Mouse (Mus musculus) lung, adult 18-20 months (tissue): ENCODE data around the gene Gm49450.
"Not testable (repeated sequence)": the region's sequence is repeated elsewhere in the genome, so short reads cannot be mapped to it uniquely, and the experiment has no call there.

Experiments
- DNase-seq, 2 experiments: peaks; one replicate each; pipeline ENCODE4 v3.0.0; 2022; ENCODE audit warnings: mixed read lengths in 2 of 2

Gene Gm49450

DNA sequence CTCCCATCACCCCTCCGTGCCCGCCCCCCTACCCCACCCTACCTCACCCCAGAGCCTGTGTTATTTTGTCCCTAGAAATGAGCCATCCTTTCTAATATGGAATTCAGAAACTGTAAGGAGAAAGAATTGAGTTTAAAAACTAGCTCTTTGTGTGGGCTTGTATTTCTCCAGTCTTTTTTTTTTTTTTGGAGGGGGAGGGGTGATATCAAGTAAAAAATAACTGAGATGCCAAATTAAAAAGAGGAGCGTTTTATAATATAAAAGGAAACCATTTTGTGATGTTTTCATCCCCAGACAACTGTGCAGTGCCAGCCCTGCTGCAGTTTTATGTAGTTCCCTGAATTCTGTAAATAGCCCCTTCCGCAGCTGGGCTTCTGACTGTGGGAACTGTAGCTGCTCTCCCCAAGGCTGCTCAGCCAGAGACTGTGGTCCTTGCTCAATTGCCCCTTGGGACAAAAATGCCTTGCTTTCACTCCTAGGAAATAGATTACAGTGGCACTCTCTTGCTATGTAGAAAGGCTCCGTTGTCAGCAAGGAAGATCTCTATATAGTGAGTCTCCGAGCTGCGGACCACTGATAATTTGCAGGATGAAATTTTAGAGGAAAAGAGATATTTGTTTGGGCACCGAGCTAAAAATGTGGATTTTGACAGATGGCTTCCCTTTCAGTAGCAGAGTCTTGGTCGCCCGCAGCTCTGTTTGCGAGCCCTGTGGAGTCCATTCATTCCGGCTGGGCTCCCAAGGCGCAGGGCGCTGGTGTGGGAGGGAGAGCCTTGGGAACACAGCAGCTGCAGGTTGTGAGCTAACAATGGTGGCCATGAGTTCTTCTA is 1.3 kb upstream of the Gm49450 start:
- DNase-seq: no peak

DNA sequence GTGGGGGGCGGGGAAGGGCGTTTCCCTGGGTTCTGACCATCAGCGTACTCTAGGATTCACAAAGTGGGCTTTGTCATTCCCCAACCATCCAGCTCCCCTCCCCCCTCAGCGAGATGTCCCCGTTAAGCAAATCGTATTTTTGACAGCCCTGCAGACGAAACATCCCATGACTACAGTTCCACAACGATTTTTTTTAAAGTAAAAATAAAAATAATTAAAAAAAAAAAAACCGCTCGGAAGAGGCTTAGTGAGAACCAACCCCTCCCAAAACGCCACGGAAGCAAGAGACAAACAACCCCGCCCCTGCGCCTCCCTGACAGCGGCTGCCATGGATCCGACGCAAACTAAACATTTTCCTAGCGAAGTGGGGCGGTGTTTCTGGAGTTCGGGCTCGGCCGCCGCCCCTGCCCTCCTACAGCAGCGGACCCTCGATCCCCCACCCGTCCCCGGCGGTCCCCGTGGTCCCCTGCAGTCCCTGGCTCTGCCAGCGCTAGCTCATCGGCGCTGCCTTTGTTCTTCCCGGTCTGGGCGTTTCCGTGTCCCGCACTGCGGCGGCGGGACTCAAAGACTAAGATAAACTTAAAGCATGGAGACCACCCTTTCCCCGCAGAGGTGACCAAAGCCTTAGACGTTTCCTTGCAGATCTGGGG is 475 bp downstream of the Gm49450 start:
- peak; percentile 78 to 84 for DNase-seq

GRCm38 (mm10) chr15:98952063-98952455 is 1.3 kb downstream of the Gm49450 start:
- no peak for DNase-seq

DNA sequence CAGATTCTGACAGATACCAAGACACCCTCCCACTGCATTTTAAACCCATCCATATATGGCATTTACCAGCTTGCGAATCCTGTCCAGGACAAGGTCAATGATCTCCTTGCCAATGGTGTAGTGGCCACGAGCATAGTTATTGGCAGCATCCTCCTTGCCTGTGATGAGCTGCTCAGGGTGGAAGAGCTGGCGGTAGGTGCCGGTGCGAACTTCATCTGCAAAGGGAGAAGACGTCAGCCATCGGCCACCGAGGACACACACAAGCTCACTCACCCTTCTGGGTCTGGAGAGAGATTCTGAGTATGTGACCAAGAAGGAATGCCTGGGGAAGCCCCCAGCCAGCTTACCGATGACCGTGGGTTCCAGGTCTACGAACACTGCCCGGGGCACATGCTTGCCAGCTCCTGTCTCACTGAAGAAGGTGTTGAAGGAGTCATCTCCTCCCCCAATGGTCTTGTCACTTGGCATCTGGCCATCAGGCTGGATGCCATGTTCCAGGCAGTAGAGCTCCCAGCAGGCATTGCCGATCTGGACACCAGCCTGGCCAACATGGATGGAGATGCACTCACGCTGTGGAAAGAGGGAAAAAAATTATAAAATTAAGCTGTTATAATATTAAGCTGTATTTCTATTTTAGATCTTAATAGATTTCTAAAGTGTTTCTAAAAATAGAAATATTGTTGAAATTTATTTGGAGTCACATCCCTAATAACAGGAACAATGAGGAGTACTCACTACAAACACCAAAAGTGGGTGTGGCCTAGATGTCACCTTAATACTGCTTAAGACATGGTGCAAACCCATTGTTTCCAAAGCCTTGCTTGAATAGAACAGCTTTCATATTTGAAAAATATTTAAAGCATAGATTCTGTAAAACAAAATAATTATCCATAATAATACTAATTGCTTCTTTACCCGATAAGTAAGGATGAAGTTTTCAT is 2.0 kb downstream of the Gm49450 start:
- DNase-seq: not testable (repeated sequence)

- DNase-seq: no peak
Observed at GRCm38 (mm10) chr15:98949607-98949892, 3.8 kb downstream of the Gm49450 start.

GRCm38 (mm10) chr15:98948857-98949606 is 4.3 kb downstream of the Gm49450 start:
- no peak for DNase-seq

DNA sequence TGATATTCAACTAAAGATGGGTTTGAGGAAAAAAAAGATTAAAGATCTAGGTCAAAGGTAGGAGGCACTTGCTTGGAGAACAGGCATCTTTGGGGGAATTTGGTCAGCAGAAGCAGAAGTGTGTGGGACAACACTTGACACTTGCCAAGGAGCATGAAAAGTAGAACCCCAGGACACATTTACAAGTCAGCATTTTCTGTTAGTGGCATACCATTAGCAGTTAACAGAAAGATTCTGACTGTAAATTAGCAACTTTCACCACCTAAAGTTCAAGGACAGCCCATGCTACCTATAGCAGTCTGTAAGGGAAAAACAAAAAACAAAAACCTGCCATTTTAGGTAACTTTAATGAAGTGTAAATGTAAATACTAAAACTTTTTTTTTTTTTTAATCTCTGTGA is 5.0 kb downstream of the Gm49450 start:
- DNase-seq: no peak

- DNase-seq: no peak
Observed at GRCm38 (mm10) chr15:98947884-98948283, 5.5 kb downstream of the Gm49450 start.

GRCm38 (mm10) chr15:98943133-98943532 is 10.2 kb downstream of the Gm49450 start:
- DNase-seq: peak; percentile 36 to 68

DNA sequence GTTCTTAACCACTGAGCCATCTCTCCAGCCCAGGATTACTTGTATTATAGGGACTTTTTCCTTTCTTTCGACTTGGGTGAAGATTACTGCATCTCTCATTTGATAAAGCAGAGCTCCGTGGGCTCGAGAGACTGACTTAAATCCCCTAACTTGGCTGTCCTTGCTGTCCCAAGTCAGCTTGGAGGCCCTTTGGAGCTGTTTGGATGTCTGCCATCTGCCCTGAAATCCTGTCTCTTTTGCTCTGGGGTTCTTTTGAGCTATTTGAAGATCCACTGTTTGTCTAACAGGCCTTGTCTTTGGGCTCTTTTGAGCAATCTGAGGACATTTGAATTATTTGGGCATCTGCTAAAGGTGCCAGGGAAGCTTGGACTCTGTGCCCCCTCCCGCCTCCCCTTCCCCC is 11.3 kb downstream of the Gm49450 start:
- DNase-seq: no peak

DNA sequence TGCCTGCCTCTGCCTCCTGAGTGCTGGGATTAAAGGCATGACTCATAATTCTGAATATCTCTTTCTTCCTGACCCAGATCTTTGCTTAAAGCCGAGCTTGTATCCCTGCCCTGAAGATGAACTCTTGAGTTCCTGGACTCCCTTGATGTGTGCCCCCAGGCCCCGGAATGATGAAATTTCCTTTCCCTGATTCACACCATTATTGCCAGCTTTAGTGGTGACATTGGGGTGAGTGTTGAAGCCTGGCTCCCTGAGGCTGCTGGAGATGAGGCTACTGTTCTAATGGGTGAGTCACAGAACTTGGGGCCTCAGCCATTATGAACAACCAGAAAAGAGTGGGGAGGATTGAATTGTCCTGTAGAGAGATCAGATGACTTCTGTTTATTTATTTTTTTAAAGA is 11.8 kb downstream of the Gm49450 start:
- DNase-seq: no peak

DNA sequence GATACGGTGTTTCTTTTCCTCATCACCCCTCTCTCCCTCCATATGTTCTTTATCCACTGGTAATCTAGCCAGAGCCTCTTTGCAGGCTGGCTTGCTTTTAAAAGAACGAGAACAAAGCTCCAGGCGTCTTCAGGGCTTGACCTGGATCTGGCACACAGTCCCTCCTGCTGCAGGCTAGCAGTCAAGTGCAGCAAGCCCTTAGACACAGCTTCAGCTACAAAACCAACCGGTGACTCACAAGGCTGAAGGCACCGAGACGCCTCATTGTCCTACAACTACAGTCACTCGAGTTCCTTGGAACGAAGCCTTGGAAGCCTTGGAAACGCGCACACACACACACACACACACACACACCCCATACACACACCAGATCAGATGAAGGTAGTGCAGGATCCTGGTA is 12.5 kb downstream of the Gm49450 start:
- DNase-seq: peak in 1 of 2 experiments; percentile 28

GRCm38 (mm10) chr15:98934217-98934839 is 19.0 kb downstream of the Gm49450 start, which contains the start of gene Tuba1b:
Gene Tuba1b, minus strand, starts transcription at chr15:98934565.
- peak; percentile 92 to 93 for DNase-seq

DNA sequence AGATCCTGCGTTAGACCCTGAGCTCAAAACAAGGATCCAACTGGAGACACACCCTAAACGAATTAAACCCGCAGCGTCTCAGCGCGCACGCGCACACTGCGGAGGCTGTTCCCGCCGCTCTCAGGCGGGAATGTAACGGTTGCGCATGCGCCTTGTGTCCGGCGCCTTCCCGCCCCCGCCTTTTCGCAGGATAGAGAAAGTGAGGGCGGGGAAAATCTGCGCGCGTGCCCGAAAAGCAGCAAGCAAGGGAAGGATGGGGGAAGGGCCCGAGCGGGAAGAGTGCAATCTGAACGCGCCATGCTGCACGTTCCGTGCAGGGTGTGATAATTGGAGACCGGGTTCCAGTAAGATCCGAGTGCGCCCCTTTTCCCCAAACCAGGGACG is 19.5 kb downstream of the Gm49450 start:
- peak; percentile 96 to 97 for DNase-seq

DNA sequence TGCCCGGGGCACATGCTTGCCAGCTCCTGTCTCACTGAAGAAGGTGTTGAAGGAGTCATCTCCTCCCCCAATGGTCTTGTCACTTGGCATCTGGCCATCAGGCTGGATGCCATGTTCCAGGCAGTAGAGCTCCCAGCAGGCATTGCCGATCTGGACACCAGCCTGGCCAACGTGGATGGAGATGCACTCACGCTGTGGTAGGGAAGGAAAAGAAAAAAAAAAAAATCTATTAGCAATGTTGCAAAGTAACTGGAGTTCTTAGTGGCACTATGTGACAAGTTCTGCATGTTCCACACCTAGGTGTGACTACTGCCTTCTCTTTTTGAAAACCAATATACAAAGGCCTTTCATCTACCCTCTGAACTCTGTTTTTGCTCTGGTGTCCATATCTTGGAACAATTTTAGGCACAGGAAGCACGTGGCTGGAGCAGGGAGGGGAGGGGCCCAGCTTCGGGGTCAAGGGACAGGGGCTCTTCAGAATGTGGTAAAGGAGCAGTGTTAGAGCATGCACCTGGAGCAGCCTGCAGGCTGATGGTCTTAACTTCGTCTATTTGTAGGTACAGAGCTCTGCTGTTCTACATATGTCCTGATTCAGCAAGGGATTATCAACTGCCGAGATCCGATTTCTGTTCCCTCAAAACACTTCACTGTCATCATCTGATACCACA is 20.2 kb downstream of the Gm49450 start:
- DNase-seq: not testable (repeated sequence)

DNA sequence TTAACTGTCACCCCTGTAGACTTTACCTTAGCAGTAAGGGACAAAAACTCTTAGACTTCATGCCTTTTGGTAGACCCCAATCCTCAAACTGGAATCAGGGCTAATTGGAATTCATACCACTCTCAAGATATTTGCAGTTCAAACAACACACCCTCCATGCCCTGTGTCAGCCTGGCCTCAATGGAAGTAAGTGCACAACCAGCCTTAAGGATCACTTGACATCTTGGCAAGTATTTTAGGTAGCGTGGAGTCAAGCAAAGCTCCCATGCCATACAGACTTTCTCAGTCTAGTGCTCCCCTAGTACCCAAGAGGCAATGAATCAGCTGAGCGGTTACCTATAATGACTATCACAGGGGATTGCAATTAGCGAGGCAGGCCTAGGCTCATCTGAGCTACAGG is 22.4 kb downstream of the Gm49450 start:
- DNase-seq: peak; percentile 43 to 63

DNA sequence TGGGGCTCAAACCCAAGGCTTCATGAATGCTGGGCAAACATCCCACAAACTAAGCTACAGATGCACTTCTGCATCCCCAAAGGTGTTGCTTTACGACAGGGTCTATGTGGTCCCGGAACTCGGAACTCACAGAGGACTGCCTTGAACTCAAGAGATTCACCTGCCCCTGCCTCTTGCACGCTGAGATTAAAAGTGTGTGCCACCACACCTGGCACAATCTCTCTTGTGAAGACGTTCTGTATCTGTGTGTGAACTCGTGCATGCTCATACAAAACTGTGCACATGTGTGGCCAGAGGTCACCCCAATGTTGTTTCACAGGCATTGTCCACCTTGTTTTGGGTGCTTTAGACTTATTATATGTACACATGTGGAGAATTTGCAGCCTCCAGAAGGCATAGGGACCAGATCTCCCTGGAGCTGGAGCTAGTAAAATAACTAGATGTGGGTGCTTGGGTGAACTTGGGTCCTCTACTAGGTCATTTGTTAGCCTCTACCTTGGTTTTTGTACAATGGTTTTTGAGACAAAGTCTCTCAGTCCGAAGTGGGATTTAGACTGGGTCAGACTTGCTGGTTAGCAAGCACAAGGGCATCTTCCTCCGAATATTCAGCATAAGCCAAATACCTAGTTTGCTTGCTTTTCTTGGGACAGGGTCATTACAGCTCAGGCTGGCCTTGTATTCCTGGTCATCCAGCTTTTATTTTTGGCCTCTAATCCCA is 23.2 kb downstream of the Gm49450 start:
- no peak for DNase-seq

DNA sequence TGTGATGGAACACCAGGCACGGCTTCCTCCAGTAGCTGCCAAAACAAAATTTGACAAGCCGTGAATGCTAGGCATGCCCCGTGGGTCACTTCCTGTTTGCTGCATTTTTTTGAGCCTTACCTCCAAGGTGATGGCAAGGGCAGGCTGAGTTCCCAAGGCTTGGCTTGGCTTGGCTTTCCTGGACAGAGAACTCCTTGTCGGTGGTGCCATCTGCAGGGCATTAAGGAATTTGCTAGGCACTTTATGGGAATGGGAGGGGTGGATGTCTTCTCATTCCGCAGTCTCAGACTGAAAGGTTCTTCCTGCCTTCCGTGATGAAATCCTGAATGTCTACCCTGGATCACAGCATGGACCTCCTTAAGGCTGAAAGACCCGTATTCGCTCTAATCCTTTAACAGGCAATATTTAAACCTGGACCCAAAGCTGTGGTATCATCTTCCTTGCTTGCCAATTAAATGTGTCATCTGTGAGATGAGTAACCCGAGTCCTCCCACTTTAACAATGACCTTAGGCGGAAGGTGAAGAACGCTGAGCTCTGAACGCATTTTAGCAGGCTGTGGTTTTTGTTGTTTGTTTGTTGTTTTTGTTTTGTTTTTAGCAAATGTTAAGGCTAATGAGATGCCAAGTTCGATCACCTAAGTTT is 24.6 kb downstream of the Gm49450 start:
- DNase-seq: peak; percentile 82 to 88

GRCm38 (mm10) chr15:98927566-98927965 is 25.8 kb downstream of the Gm49450 start:
- no peak for DNase-seq

DNA sequence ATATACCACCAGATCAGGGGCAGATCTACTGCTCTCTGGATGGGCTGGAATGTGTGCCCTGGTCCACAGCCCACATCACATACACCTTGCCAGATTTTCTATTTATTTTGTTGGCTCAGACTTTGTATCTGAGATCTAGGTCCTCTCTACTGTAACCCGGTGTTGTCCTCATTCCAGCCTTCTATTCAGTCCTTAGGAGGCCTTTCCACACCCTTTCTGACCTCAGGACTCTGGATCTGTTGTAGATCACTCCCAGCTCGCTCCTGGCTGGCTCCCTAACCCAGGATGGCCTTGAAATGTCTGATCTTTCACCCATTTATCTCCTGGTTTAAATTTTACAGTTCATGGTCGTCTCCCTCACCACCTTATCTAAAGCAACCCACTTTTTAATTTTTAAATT is 28.7 kb downstream of the Gm49450 start:
- no peak for DNase-seq
